Mouse (Mus musculus): ENCODE measurements at regions not wholly inside any gene's neighbourhood (a gene's known extent, or its start where the extent isn't known, plus 50 kb on each side); places are given as distances from the start of the nearest gene placed in this dataset.

- TF ChIP-seq CTCF (IDR thresholded peaks at IDR 0.05; ENCODE audit: extremely low read depth, insufficient read length, insufficient replicate concordance, low read depth, low read length) (no peak), POLR2A (IDR thresholded peaks at IDR 0.05; ENCODE audit: low read depth, low read length) (no peak)
Observed at GRCm38 (mm10) chr16:76545942-76546341, 172.3 kb upstream of the Nrip1 start.
